Mouse (Mus musculus): Measurements from ENCODE around the gene Creb3. TPM values are rescaled to one million over a fixed set of nuclear protein-coding genes. Genes with fewer than 3 reads are reported as not detected.

The Creb3 gene
- total RNA-seq, 2 experiments from 2014 or later = 40.3 to 47.4 TPM

DNA sequence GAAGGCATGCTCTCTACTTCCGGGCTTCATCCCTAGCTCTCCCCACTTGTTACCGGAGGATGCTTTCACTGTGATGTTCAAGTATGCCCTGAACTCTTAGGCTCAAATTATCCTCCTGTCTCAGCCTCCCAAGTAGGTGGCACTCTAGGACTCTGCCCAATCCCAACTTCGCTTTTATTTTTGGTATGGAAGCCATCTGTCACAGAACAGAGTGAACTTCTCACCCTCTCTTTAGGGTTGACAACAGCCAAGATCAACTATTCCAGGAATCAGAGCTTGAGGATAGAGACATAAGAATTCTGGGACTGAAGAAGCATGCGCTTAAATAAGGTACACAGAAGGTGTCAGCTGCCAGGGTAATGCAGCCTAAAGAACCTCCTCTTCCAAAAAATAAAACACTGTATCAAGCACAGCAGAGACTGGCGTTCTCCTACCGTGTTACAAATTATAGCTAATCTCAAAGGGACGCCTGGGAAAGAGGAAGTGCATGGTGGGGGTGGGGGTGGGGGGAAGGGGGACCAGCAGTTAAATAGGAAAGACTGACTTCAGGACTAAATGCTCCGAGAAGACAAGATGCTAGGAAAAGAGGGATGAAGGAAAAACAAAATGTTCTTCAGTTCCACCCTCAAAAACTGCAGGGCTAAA lies 15.2 kb downstream of the Creb3 start:
- peak overlapping the region; percentile 98 for H3K27ac ChIP-seq
- H3K4me3 ChIP-seq = peak overlapping the region; percentile 96
- no peak for TF ChIP-seq CTCF (IDR thresholded peaks at IDR 0.05)
- no peak for DNase-seq
- intact Hi-C loops (cut with DNase I) = loop anchor here (5.0 kb wide), 2 partner anchors 90 to 135 kb away; partner anchors contain the start of genes Fam221b, Tesk1 and Tmem8b

DNA sequence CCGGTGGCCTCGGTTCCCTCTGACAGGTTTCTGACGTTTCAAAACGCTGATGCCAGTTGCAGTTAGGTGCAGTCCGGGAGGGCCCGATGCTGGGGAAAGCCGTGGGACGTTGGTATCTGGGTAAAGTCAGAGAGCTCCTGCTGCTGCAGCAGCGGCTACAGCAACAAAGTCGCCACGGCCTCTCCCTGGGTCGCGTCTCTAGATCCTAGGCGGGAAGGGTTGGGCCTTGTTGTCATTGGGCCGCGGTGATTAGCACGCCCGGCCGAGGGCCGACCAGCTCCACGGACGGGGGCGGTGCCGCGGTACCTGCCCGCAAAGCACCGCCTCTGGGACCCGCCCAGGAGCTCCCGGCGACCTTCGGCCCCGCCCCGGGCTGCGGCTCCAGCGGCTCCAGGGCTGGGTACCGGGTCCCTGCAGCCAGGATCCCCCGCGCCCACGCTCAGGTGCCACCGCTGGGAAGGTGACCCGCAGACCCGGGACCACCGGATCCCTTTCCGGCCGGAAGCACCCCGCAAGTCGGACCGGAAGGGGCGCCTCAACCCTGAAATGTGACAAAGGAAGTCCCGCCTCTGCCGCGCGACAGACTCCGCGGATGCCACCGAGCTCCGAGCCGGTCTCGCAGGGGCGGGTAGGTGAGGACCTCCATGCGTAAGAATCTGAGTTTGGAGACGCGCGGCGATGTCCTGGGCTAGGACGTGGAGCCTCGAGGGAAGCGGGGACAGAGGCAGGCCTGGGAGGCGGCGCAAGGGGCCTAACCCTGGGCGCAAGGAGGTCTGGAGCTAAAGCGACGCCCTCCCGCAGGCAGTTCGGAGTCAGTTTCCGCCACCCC lies 16.5 kb downstream of the Creb3 start, which contains the start of the genes Rgp1 and Gba2:
TSS of gene Rgp1 (plus strand) at position 340 of the 829 bp plus-strand sequence.
TSS of gene Gba2 (minus strand) at position 498 of the 829 bp plus-strand sequence.
- peak; percentile 94 for DNase-seq
- Histone ChIP-seq H3K27ac (peak within 1 kb of the TSS; percentile 98), H3K4me3 (peak within 1 kb of the TSS; percentile 96)
- intact Hi-C loops (cut with DNase I) = loop anchor here (2.0 to 5.0 kb wide), 3 partner anchors 16 to 136 kb away; partner anchors contain the start of genes Creb3, Fam221b, Tesk1 and Tln1
- TF ChIP-seq CTCF (IDR thresholded peaks at IDR 0.05) = no peak; the same call in 1 of the 2 replicates

DNA sequence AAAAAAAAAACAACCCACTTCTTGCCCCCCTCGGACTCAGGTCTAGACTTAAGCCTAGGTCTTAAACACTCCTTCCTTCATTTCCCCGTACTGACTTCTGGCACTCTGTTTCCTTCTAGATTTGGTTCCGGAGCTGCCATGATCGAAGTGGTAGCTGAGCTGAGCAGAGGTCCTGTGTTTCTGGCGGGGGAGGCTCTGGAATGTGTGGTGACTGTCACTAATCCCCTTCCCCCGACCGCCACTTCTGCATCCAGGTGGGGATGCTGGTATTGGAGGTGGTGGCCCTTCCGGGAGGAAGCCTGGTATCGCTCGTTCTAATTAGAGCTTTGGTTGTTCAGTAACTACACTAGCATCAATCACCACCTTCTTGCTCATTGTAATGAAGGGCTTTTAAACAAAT lies 17.1 kb downstream of the Creb3 start:
- Histone ChIP-seq H3K27ac (peak overlapping the region; percentile 98), H3K4me3 (peak overlapping the region; percentile 96)
- intact Hi-C loops (cut with DNase I) = loop anchor here (2.0 to 5.0 kb wide), 3 partner anchors 16 to 137 kb away; partner anchors contain the start of genes Creb3, Fam221b, Tesk1 and Tln1
- no peak for TF ChIP-seq CTCF (IDR thresholded peaks at IDR 0.05)
- DNase-seq = no peak

DNA sequence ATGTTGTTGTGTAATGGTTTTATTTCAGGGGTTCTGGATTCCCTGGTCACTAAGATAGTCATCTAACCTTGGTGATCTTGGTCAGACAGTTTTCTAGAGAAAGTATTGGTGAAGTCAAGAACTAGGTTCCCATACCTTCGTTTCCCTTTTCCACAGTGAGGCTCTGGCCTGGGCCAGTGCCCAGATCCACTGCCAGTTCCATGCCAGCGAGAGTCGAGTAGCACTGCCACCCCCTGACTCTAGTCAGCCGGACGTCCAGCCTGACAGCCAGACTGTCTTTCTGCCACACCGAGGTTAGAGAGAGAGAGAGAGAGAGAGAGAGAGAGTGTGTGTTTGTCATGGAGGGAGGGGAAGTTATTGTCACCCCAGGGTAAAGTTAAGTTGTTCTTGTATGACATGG lies 17.6 kb downstream of the Creb3 start:
- TF ChIP-seq CTCF (IDR thresholded peaks at IDR 0.05) = no peak
- H3K27ac ChIP-seq = no peak overlapping the region; the same call in 1 of the 2 replicates
- DNase-seq = no peak
- intact Hi-C loops (cut with DNase I) = loop anchor here (2.0 to 5.0 kb wide), 3 partner anchors 17 to 137 kb away; partner anchors contain the start of genes Creb3, Fam221b, Tesk1 and Tln1
- H3K4me3 ChIP-seq = peak overlapping the region; percentile 96

DNA sequence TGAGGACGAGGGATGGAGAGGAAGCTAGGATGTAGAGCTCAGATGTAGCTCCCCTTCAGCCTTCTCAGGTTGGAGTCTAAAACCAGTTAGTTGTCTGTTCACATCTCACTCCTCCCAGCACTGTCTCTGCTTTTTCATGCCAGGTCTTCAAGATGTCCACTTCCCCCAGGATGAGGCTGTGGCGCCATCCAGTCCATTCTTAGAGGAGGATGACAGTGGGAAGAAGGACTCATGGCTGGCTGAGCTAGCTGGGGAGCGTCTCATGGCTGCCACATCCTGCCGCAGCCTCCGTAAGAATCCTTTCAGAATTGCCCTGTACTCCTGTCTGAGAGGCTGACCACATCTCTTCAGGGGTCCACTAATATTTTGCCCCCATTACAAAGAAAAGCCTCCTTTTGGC lies 18.6 kb downstream of the Creb3 start:
- DNase-seq = no peak
- Histone ChIP-seq H3K27ac (no peak overlapping the region), H3K4me3 (no peak overlapping the region)
- TF ChIP-seq CTCF (IDR thresholded peaks at IDR 0.05) = no peak
- intact Hi-C loops (cut with DNase I) = no loop called here

DNA sequence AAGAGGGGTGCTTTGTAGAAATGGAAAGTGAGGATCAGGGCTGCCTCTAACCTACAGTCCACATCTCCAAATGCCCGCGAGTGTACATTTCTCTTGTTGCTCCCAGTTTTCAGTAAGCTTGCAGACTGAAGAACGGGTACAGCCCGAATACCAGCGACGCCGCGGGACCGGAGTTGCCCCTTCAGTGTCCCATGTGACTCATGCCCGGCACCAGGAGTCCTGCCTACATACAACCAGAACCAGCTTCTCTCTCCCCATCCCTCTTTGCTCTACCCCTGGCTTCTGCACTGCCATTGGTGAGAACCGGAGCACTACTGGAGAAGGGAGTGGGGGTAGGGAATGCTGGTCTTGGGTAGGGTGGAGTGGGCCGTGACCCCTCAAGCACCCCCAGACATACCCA lies 19.2 kb downstream of the Creb3 start:
- DNase-seq = no peak
- no peak for TF ChIP-seq CTCF (IDR thresholded peaks at IDR 0.05)
- no peak overlapping the region for H3K27ac ChIP-seq
- H3K4me3 ChIP-seq = no peak overlapping the region
- intact Hi-C loops (cut with DNase I) = no loop called here

DNA sequence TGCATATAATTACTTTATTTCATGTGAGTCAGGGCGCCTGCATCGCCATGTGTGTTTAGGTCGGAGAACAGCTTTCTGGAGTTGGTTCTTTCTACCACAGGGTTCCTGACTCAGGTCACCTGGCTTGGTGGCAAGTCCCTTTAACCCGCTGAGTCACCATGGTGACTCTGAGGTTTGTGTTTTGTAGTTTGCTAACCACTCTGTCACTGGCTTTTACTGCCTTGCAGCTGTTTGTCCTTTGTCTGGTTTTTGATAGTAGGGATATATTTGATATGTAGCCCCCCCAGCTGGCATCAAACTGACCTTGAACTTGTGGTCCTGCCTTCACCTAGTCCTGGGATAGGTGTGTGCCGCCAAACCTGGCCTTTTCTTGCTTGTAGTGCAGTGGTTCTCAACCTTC lies 20.1 kb downstream of the Creb3 start:
- intact Hi-C loops (cut with DNase I) = no loop called here
- no peak for DNase-seq
- no peak for TF ChIP-seq CTCF (IDR thresholded peaks at IDR 0.05)
- H3K4me3 ChIP-seq = no peak overlapping the region
- no peak overlapping the region for H3K27ac ChIP-seq

DNA sequence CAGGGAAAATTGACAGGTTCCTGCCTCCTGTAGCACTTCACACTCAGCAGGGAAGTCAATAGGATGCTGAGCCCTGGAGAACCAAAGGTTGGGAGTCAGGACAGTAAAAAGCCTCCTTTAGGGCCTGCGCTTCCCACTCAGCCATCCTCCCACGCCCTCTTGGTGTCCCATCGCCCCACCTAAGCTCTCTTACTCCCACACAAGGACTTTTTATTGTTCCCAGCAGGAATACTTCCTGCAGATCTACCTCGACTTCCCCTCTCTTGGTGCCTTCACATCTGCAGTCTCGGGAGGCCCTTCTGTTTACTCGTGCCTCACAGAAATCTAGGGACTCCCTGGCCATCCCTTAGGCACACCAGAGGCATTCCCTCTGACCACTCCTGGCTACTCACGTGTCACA lies 21.3 kb downstream of the Creb3 start:
- peak overlapping the region; percentile 71 for H3K27ac ChIP-seq
- no peak for DNase-seq
- TF ChIP-seq CTCF (IDR thresholded peaks at IDR 0.05) = no peak
- intact Hi-C loops (cut with DNase I) = no loop called here
- no peak overlapping the region for H3K4me3 ChIP-seq

DNA sequence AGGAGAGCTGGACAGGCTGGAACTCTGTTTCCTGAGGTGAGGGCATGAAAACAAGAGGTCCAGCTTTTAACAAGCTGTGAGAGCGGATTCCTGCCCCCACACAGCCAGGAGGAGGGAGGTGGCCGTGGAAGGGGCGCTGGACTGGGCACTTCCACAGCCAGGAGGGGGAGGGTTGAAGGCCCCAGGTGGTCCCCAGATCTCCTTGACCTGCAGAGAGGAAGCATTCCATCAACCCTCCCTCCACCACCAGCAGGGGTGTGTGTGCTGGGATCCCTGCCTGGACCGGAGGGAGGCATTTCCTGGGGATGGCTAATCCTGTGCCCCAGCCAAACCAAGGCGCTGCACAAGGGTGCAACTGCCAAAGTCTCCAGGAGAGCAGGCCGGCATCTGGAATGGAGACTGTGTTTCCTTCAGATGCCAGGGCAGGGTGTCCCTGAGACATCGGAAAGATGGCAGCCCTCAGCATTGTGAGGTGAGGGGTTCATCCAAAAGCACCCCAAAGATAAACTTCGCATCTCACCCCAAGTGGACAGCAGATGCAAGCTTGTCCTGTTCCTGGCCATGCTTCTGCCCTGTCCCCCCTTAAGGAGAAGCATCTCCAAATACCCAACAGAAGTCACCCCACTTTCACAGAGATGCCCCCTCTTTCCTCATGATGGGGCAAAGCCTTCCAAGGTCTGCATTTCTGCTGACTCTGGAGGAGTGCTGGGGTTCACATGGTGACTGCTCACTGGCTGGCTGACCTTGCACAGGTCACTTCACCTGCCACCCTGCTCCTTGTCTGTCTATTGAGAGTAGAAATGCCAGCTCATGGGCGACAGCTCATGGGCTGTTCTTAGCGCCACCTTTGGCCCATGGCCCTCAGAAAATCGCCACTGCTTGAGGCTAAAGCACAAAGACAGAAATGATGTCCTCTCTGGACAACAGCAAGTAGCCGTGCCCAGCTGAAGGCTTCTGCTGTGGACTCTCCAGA lies 22.6 kb downstream of the Creb3 start, which contains the start of gene Msmp:
TSS of gene Msmp (minus strand) at position 51 of the 973 bp plus-strand sequence.
- DNase-seq = no peak
- TF ChIP-seq CTCF (IDR thresholded peaks at IDR 0.05) = no peak
- intact Hi-C loops (cut with DNase I) = no loop called here
- Histone ChIP-seq H3K4me3 (no peak within 1 kb of the TSS), H3K27ac (peak within 1 kb of the TSS; percentile 71)

DNA sequence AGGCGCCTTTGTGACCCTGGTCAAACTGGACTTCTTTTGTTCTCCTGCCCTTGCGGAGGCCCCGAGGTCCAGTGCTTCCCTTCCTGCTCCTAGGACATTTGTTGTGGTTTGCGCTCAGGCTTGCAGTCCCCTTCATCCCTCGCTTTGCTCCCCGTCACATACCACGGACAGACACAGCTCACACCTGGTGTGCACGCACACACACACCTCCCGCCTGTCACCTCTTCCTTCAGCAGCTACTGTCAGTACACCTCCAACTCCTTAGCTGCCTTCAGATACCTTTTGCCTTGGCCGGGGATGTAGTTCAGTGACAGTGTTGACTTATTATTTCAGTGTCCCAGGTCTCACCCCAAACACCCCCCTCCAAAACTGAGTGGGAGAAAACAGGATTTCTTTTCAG lies 23.6 kb downstream of the Creb3 start:
- DNase-seq = no peak
- intact Hi-C loops (cut with DNase I) = no loop called here
- peak overlapping the region; percentile 81 for H3K27ac ChIP-seq
- no peak for TF ChIP-seq CTCF (IDR thresholded peaks at IDR 0.05)
- no peak overlapping the region for H3K4me3 ChIP-seq

DNA sequence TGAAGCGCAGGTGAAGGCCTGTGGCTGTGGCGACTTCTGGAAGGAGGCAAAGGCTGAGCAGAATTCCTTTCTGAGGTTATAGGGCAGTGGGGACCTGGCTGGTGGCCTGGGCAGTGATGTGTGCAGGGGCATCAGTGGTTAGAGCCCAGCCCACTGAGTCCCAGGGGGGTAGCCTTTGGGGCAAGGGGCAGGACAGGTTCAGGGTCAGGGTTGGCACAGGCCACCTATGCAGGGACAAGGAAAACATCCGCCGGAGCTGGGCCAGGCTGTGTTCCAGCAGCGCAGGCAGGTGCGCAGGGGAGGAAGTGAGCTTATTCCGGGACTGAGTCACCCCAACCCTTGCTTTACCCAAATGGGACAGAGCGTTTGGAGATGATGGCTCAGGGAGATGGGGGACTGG lies 24.3 kb downstream of the Creb3 start:
- H3K27ac ChIP-seq = peak overlapping the region; percentile 81
- intact Hi-C loops (cut with DNase I) = no loop called here
- H3K4me3 ChIP-seq = no peak overlapping the region
- no peak for TF ChIP-seq CTCF (IDR thresholded peaks at IDR 0.05)
- DNase-seq = peak; percentile 56

DNA sequence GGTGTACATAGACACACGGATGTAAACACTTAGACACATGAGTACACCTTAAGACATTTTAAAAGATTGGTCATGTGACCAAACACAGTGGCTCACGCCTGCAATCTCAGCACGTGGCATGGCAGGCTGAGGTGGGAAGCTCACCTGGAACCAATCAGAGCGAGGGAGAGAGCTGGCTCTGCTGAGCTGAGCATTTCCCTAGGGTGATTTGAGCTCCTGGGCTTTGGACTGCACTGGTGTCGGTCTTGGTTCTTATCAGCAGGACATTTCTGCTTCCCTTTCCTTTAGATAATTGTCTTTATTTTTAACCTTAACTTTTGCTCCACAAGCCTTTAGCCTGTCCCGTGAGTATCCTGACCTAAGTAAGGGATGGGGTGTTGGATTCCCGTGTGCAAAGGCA lies 25.5 kb downstream of the Creb3 start:
- DNase-seq = peak; percentile 23
- TF ChIP-seq CTCF (IDR thresholded peaks at IDR 0.05) = no peak
- intact Hi-C loops (cut with DNase I) = no loop called here
- H3K4me3 ChIP-seq = no peak overlapping the region
- peak overlapping the region; percentile 81 for H3K27ac ChIP-seq
